Comparison of ENCODE assay signal across 22 mouse cellular contexts in the genomic region with DNA sequence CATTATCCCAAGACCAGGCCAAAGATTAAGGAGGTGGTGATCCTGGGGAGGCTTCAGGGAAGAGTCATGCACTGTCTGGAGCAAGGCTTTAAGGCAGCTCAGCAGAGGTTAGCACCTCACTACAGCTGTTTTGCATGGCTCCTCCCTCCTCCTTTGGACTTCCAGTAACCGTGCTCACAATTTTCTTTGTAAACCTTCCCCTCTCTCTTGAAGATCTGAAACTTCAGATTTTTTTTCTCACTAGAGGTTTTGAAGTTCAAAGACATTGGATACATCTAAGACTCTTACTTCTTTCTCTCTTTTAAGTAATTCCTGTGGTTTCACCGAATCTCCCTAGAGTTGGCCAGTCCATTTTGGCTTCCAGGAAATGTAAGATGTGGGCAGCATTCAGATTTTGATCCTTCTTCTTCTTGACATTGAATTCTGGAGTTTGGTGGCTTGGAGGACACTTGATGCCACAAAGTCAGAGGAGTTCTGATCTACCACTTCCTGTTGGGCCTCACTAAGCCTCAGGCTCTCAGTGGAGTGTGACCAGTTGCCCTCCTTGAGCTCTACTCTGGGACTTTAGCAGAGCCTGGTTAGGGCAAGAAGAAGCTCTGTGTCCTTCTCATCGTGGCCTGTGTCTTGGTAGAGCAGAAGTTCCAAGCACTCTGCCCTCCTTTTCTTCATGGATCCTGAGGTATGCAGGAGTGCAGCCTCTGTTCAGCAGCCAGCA.
DNase-seq lines count a peak whose midpoint lies in the region; ATAC-seq lines count a peak whose summit lies in the region.
"Had no signal": no experiment of that assay in that cellular context is flagged by ENCODE, and none has a peak within 500 bp of the region (broad histone marks: within the 10 kb centered on the region; RNA-seq: fewer than 3 reads in every experiment).

No protein-coding gene starts in this region.

- no peak overlapping the region for H3K27ac ChIP-seq in intestine, embryonic 15.5 days
- H3K27ac ChIP-seq: embryonic facial prominence, embryonic 13.5 days; forebrain, embryonic 12.5 days; heart, adult 2 months; heart, embryonic 15.5 days; hindbrain, embryonic 15.5 days had no signal

- whole genome bisulfite sequencing in intestine, embryonic 15.5 days, result 72% methylated on average over 3 of the region's 3 CpGs

- intact Hi-C loops in gastrocnemius, postnatal 14 days (cut with DNase I; ENCODE audit: low total_unique reads), result no loop called here

- H3K27me3 ChIP-seq in splenic B cell, adult 2 months (ENCODE audit: control insufficient read depth, insufficient read depth, low read length, poor library complexity, severe bottlenecking), result no peaks in the 10 kb centered on the region
- no peaks in the 10 kb centered on the region for H3K27me3 ChIP-seq in intestine, embryonic 15.5 days (replicated peaks)
- H3K27me3 ChIP-seq: embryonic facial prominence, embryonic 13.5 days; forebrain, embryonic 12.5 days; heart, embryonic 15.5 days; hindbrain, embryonic 15.5 days had no signal

- no peaks in the 10 kb centered on the region for H3K9me3 ChIP-seq in intestine, embryonic 15.5 days
- H3K9me3 ChIP-seq: embryonic facial prominence, embryonic 13.5 days; forebrain, embryonic 12.5 days; G1E; heart, embryonic 15.5 days; hindbrain, embryonic 15.5 days had no signal

- peaks cover 2% of the 10 kb centered on the region; the same call in 1 of the 2 replicates for H3K4me1 ChIP-seq in intestine, embryonic 15.5 days (replicated peaks)
- H3K4me1 ChIP-seq: embryonic facial prominence, embryonic 13.5 days; forebrain, embryonic 12.5 days had no signal

- H3K36me3 ChIP-seq in splenic B cell, adult 2 months (ENCODE audit: control insufficient read depth, insufficient read depth, low read length, poor library complexity, severe bottlenecking), result peaks cover 1% of the 10 kb centered on the region
- H3K36me3 ChIP-seq in intestine, embryonic 15.5 days, result no peaks in the 10 kb centered on the region
- H3K36me3 ChIP-seq: forebrain, embryonic 12.5 days; G1E; heart, embryonic 15.5 days; hindbrain, embryonic 15.5 days had no signal

- no peak overlapping the region for H3K4me3 ChIP-seq in intestine, embryonic 15.5 days (replicated peaks)
- H3K4me3 ChIP-seq: embryonic facial prominence, embryonic 13.5 days; forebrain, embryonic 12.5 days; heart, adult 2 months; heart, embryonic 15.5 days; hindbrain, embryonic 15.5 days had no signal

- peak; percentile 71 for ATAC-seq in CD4-positive, CD25-positive, alpha-beta regulatory T cell, adult 4 months
- ATAC-seq in intestine, embryonic 15.5 days, result no peak
- ATAC-seq: forebrain, embryonic 16.5 days had no signal

- peak; percentile 45 for DNase-seq in thymus, postnatal 0 days (ENCODE audit: low spot score)
- no peak for DNase-seq in thymus, adult 18-20 months
- DNase-seq in induced T-regulatory cell, adult 2 months (ENCODE audit: low read depth), result peak; percentile 18
- DNase-seq in splenic B cell, adult 2 months (ENCODE audit: low read depth, low spot score), result peak; percentile 48
- no peak for DNase-seq in right cerebral cortex, adult 2 months (ENCODE audit: low spot score in 2 of 2)
- no peak for DNase-seq in gastrocnemius, postnatal 14 days
- DNase-seq: adrenal gland, postnatal 25 days; cerebellum, adult 8-10 months; cerebellum, postnatal 14 days; gastrocnemius, postnatal 10 days; heart, adult 2 months; heart, postnatal 14 days; kidney, adult 18-20 months had no signal

- no peak overlapping the region for H3K4me2 ChIP-seq in intestine, embryonic 15.5 days (replicated peaks)
- H3K4me2 ChIP-seq: embryonic facial prominence, embryonic 13.5 days; forebrain, embryonic 12.5 days; heart, embryonic 11.5 days; heart, embryonic 15.5 days; hindbrain, embryonic 15.5 days had no signal

- no peak overlapping the region for H3K9ac ChIP-seq in intestine, embryonic 15.5 days
- H3K9ac ChIP-seq: embryonic facial prominence, embryonic 13.5 days; forebrain, embryonic 12.5 days; heart, embryonic 15.5 days; hindbrain, embryonic 15.5 days had no signal

Comparison
In these comparisons a context has a peak if more than half of its experiments do, and no peak if none do; other contexts are left out.
1. DNase-seq: peak in thymus, postnatal 0 days (single experiment), induced T-regulatory cell, adult 2 months (single experiment) and splenic B cell, adult 2 months (single experiment); none in thymus, adult 18-20 months (0 of 2), right cerebral cortex, adult 2 months (0 of 2) and gastrocnemius, postnatal 14 days (single experiment).